Mouse (Mus musculus) mouse embryonic stem cell (cell line): ENCODE results near the gene Nek2.

Source experiments
- in situ Hi-C, 2 experiments: fragments of 300-500 bp; cut with MboI; formaldehyde crosslinking; loops; 1 replicate in 1 of 2; 3 replicates in 1 of 2; pipeline ENCODE4 v1.14.3; 2019 to 2020; ENCODE audit warnings: low sequenced_read_pairs in 2 of 2, low pct_unique_long_range_greater_than_20kb in 1 of 2, mixed read lengths in 1 of 2; ENCODE audit not compliant: unreplicated experiment in 1 of 2

Nek2 gene

GRCm38 (mm10) chr1:191808688-191809223 lies 12.5 kb upstream of the Nek2 start:
- in situ Hi-C loops, result loop anchor here (25.0 kb wide), 4 partner anchors 196 to 471 kb away; partner anchors contain the start of genes Dtl (in 1 of the 2), Ints7 (in 1 of the 2) and Tmem206 (in 1 of the 2)

DNA sequence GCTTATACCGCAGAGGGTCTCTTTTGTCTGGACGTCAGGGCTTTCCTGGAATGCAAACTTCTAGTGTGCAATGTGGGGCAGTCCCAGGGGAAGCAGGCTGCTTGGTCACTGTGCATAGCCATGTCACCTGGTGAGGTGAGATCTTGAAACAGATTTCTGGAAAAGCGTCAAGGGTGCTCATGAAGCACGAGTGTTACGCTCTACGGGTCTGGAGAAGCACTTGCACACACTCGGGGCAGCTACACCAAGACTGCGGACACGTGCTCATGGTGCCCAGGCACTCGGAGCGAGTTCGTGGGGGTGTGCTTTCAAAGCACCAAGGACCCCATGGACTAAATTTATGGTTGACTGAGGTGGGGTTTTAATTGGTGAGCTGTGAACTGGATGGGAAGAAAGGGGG lies 9.5 kb upstream of the Nek2 start:
- in situ Hi-C loops, result loop anchor here (25.0 kb wide), 4 partner anchors 199 to 474 kb away; partner anchors contain the start of genes Dtl (in 1 of the 2), Ints7 (in 1 of the 2) and Tmem206 (in 1 of the 2)

- in situ Hi-C loops, result loop anchor here (25.0 kb wide), 4 partner anchors 201 to 476 kb away; partner anchors contain the start of genes Dtl (in 1 of the 2), Ints7 (in 1 of the 2) and Tmem206 (in 1 of the 2)
Measured at GRCm38 (mm10) chr1:191812949-191813691, 8.1 kb upstream of the Nek2 start.

GRCm38 (mm10) chr1:191814240-191814639 lies 7.0 kb upstream of the Nek2 start:
- in situ Hi-C loops, result loop anchor here (25.0 kb wide), 4 partner anchors 202 to 477 kb away; partner anchors contain the start of genes Dtl (in 1 of the 2), Ints7 (in 1 of the 2) and Tmem206 (in 1 of the 2)

- in situ Hi-C loops, result loop anchor here (25.0 kb wide), 4 partner anchors 203 to 478 kb away; partner anchors contain the start of genes Dtl (in 1 of the 2), Ints7 (in 1 of the 2) and Tmem206 (in 1 of the 2)
Measured at GRCm38 (mm10) chr1:191814935-191815334, 6.3 kb upstream of the Nek2 start.

DNA sequence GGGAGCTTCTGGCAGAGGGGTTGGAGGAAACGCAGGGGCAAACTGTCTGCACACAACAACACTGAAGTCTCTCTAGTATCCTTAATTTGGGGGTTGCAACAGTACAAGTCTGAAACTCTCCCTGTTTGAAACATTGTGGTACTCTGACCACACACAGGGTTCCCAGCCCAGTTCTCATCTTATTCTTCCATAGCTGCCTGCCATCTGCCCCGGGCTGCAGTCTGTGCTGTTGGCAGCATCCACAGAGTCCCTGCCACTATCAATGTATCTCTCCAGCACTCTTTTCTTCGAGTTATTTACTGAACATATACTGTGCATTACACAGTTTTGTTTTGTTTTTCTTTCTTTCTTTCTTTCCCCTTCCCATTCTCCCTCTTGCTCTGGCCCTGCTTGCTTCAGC lies 4.6 kb upstream of the Nek2 start:
- in situ Hi-C loops, result loop anchor here (25.0 kb wide), 4 partner anchors 204 to 479 kb away; partner anchors contain the start of genes Dtl (in 1 of the 2), Ints7 (in 1 of the 2) and Tmem206 (in 1 of the 2)

DNA sequence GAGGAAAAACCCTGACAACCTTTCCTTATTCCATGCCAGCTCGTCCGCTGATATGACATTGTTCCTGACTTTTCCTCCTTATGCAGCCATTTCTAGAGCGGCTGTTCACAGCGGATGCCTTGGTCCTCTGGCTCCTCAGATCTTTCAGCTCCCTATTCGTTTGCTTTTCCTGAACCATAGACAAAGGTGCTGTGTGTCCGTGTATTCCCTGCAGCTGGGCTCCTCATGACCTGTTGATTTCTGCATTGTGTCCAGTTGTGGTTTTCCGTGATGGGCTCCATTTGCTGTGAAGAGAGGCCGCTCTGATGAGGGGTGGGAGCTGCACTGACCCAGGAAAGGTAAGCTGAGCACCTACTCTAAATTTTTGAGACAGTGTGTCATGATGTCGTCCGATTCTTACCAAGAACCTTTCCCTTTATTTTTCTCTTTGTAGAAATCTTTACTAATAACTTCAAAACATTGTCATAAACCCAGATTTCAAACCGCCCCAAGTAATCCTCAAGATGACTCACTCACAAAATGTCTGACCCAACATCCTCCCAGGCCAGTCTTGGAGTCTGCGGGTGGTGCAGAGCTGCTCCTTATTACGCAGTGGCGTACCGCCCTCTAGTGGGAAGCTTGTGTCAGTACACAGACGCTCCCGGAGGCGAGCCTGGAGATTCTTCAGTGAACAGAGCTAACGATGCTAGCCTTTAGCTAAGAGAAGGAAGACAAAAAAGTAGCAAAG lies 3.7 kb upstream of the Nek2 start:
- in situ Hi-C loops, result loop anchor here (25.0 kb wide), 4 partner anchors 205 to 480 kb away; partner anchors contain the start of genes Dtl (in 1 of the 2), Ints7 (in 1 of the 2) and Tmem206 (in 1 of the 2)

DNA sequence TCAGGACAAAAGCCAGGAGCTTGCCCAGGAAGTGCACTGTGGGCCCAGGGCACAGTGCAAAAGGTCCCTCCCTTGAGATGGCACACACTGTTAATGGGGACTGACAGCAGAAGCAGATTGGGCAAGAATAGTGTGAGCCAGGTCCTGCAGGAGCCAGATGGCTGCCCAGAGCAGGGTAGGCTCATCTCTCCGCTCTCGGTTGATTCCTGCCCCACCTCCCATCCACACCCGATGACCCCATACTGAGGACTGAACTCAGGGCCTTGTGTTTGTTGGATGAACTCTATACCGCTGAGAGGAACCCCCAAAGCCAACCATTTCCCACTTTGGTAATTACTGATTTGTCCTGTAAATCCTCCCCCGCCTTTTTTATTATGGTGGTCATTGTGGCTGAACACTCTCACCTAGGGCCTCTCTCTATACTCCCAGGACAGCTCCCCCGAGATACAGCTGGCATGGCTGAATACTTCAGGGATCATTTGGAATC lies 3.1 kb upstream of the Nek2 start:
- in situ Hi-C loops, result loop anchor here (25.0 kb wide), 4 partner anchors 206 to 481 kb away; partner anchors contain the start of genes Dtl (in 1 of the 2), Ints7 (in 1 of the 2) and Tmem206 (in 1 of the 2)

DNA sequence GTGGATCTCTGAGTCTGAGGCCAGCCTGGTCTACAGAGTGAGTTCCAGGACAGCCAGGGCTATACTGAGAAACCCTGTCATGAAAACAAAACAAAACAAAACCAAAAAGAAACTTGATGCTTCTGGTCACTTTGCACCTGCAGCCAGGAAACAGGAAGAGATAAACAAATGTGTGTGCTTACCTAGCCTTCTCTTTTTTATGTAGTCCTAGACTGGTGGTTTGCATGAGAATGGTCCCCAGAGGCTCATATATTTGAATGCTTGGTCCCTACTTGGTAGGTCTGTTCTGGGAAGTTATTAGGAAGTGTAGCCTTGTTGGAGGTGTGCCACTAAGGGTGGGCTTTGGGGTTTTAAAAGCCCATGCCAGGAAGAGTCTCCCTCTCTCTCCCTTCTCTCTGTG lies 2.2 kb upstream of the Nek2 start:
- in situ Hi-C loops, result loop anchor here (25.0 kb wide), 4 partner anchors 207 to 482 kb away; partner anchors contain the start of genes Dtl (in 1 of the 2), Ints7 (in 1 of the 2) and Tmem206 (in 1 of the 2)

DNA sequence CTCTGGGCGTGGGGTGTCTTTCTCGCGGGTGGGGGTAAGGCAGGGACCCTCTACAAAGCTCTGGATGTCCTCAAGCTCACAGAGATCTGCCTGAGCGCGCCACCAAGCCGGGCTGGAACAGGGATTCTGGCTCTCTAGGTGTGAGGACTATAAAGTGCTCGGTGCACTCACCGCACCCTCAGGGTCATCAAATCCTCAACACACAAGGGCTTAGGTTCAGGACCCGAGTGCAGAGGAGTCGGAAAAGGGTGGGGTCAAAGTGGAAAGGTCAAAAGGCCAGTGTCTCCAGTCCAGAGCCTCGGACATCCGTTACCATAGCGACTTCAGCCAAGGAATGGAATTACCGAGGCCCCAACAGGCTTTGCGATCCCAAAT lies 306 bp upstream of the Nek2 start:
- in situ Hi-C loops, result loop anchor here (25.0 kb wide), 4 partner anchors 209 to 484 kb away; partner anchors contain the start of genes Dtl (in 1 of the 2), Ints7 (in 1 of the 2) and Tmem206 (in 1 of the 2)

DNA sequence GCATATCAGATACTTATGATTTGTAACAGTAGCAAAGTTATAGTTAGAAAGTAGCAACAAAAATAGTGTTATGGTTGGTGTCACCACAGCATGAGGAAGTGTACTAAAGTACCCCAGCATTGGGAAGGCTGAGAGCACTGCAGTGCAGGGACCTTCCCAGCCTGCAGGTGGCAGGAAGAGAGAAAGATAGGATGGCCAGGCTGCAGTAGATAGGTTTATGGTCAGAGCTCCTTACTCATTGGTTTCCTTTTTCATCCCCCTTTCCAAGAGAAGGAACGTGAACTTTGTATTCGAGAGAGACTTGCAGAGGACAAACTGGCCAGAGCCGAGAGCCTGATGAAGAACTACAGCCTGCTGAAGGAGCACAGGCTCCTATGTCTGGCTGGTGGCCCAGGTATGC lies 7.9 kb downstream of the Nek2 start:
- in situ Hi-C loops, result no loop called here

DNA sequence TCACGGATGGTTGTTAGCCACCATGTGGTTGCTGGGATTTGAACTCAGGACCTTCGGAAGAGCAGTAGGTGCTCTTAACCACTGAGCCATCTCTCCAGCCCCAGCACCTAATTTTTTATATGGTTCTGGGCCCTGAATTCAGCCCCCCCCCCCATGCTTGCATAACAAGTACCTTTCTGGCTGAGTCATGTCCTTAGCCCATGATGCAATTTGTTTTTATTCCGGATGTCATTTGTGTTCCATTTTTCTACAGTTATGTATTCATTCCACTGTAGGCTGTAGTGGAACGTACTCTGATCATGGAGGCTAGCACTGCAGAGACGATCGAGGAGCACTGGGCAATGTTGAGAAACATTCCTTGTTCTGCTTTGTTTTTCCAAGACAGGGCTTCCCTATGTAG lies 12.2 kb downstream of the Nek2 start:
- in situ Hi-C loops, result no loop called here

DNA sequence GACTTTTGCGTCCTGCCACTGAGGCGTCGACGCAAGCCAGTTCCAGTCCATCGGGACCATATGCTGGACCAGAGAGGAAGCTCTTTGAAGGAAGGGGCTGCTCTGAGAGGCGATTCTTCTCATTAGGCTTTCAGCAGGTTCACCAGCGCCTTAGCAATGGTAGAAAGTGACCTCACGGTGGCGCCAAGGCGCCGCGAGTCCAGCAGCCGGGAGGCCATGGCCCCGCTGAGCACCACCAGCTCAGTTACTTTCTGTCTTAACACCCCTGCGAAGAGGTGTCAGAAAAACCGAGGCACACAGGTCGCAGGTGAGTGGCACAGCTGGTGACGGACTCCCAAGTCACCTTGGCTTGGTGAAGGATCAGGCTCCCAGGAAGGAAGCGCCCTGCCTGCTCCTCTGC lies 13.6 kb downstream of the Nek2 start:
- in situ Hi-C loops, result loop anchor here in 1 of 2 experiments (5.0 kb wide), 1 partner anchor 262 kb away; no protein-coding TSS in a partner anchor

DNA sequence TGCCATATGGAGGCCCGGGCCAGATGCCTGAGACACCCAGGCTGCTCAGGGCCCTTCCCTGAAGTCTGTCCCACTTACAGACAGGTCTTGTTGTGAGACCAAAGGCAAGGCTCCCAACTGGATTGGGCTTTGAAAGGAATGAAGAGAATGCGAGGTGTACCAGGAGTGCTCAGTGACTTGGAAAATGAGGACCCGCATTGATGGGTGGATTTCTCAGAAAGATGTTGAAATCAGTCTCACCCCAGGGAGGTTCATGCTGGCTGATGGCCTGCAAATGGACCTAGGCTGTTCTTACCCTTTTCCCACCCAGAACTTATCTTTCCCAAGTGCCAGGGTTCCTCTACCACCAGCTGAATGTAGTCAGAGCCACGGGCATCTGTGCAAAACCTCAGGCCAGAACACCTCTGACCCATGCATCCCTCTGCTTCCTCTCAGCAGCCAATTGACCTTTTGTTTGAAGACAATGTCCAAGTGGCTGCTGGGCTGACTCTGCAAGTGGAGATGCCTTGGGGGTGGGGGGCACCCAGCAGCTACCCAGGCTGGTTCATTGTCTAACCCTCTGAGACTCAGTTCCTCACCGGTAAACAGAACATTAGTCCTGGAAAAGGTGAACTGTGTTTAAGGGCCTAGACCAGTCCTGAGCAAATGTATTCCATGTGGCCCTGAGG lies 15.2 kb downstream of the Nek2 start:
- in situ Hi-C loops, result loop anchor here in 1 of 2 experiments (5.0 kb wide), 1 partner anchor 261 kb away; no protein-coding TSS in a partner anchor

DNA sequence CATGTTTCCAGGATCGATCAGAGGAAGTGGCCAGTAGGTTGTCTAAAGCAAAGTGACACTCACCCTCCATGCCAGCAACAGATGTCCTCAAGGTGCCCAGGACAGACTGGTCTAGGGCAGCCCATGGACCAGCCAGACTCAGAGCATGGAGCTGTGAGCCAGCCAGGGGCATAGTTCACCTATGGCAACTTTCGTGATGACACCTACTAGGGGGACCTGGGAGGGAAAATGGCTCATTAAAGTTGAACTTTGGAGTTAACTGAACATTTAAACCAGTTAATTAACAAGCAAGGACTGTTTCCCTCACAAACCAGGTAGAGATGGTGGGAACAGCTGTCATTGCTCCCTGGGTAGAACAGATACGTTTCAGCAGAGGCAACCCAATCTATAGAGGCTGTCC lies 16.4 kb downstream of the Nek2 start:
- in situ Hi-C loops, result loop anchor here in 1 of 2 experiments (5.0 kb wide), 1 partner anchor 260 kb away; no protein-coding TSS in a partner anchor

DNA sequence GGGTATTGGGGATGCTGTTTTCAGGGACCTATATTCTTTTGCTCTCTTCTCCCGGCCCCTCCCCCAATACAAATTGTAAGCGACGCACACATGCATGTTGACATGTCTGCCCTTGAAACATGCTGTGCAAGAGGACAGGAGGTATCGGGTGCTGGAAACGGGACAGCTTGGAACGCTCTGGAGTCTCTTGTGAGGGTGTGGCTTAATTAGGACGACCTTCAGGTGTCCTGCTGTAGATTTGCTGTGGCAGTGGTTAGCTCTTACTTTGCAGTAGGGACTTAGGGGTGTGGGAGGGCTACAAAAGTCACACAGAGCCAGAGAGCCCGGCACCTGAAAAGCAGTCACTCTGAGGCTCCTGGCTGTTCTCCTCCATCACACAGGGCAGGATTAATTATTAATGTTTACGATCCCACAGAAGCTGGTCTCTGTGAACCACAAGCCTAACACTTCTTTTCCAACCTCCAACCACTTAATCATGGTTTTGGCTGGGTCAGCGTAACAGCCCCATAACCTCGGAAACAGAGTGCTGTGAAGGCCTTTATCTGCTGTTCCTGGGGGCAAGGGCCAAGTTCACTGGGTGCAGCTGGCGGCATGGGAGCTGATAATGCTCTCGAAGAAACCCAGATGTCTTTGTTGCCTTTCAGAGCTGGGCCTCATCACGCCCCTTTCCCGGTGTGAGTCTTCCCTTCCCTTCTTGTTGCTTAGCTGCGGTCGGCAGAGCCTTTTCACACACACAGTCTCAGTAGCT lies 17.9 kb downstream of the Nek2 start:
- in situ Hi-C loops, result loop anchor here in 1 of 2 experiments (5.0 kb wide), 1 partner anchor 258 kb away; no protein-coding TSS in a partner anchor
